Mouse (Mus musculus) ES-Bruce4 (cell line): ENCODE measurements around the gene Tom1.

ENCODE experiments used
- CTCF ChIP-seq: IDR thresholded peaks from one replicate; pipeline ENCODE4 v1.8.1; 2011; ENCODE audit warnings: low read depth, low read length
- EP300 ChIP-seq: IDR thresholded peaks from 2 replicates; pipeline ENCODE4 v1.6.1; 2011; ENCODE audit warnings: low read depth, low read length; ENCODE audit not compliant: insufficient read depth
- POLR2A ChIP-seq: IDR thresholded peaks from one replicate; pipeline ENCODE4 v1.8.1; 2011; ENCODE audit warnings: low read length; ENCODE audit not compliant: insufficient read depth

DNA sequence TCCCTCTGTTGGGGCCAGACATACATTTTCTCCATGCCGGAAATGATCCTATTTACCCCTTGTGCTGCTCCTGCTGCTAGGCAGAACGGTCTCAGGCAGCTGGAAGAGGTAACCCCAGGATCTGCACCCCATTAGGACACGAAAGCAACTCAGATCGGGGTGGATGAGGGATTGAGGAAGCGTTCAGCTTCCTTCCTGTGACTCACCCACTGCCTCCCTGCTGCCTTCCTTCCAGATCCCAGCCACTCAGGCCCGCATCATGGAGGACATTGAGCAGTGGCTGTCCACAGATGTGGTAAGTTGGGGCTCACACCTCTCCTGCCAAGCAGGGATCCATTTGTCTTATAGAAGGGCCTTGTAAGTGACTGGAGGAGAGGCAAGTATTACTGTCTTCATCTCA lies 33.8 kb downstream of the Tom1 start:
- TF ChIP-seq CTCF: no peak
- TF ChIP-seq POLR2A: no peak
- no peak for TF ChIP-seq EP300
